In genomic region chr2:47424910-47425309, GRCm38 (mm10) we compare ENCODE assay signal across 9 mouse cellular contexts.
A peak's percentile ranks its signal among the peaks of the same experiment; 100 is the strongest.
DNase-seq lines count a peak whose midpoint lies in the region; ATAC-seq and TF ChIP-seq lines count a peak whose summit lies in the region.
"Had no signal": no experiment of that assay in that cellular context is flagged by ENCODE, and none has a peak within 500 bp of the region (broad histone marks: within the 10 kb centered on the region; RNA-seq: fewer than 3 reads in every experiment).

No protein-coding gene starts in this region.

- no peak overlapping the region for H3K27ac ChIP-seq in intestine, embryonic 14.5 days (ENCODE audit: low read depth)
- H3K27ac ChIP-seq in intestine, embryonic 16.5 days (ENCODE audit: low read length): no peak overlapping the region
- H3K27ac ChIP-seq in MEL (ENCODE audit: control insufficient read depth, low read depth, low read length): no peak overlapping the region

- no peaks in the 10 kb centered on the region for H3K4me1 ChIP-seq in intestine, embryonic 14.5 days (replicated peaks; ENCODE audit: control insufficient read depth, insufficient read depth, low read length)
- H3K4me1 ChIP-seq in intestine, embryonic 16.5 days (ENCODE audit: control insufficient read depth, insufficient read depth, low read length): no peaks in the 10 kb centered on the region
- H3K4me1 ChIP-seq in MEL (ENCODE audit: control insufficient read depth in 1 of 2, insufficient read depth in 2 of 2, low read length in 2 of 2): no peaks in the 10 kb centered on the region

- H3K36me3 ChIP-seq in intestine, embryonic 14.5 days (ENCODE audit: control insufficient read depth, insufficient read depth, low read length): no peaks in the 10 kb centered on the region
- no peaks in the 10 kb centered on the region for H3K36me3 ChIP-seq in intestine, embryonic 16.5 days (ENCODE audit: control insufficient read depth, insufficient read depth, low read length)
- no peaks in the 10 kb centered on the region for H3K36me3 ChIP-seq in MEL (ENCODE audit: control insufficient read depth in 1 of 2, insufficient read depth in 2 of 2, low read length in 2 of 2)

- H3K79me2 ChIP-seq in MEL (ENCODE audit: control insufficient read depth, insufficient read depth, low read length, poor library complexity): no peaks in the 10 kb centered on the region

- 0 out of 2 replicates have a peak overlapping the region, but pooled peaks have one; percentile 18 for H3K4me2 ChIP-seq in intestine, embryonic 14.5 days (ENCODE audit: low read length)
- H3K4me2 ChIP-seq in intestine, embryonic 16.5 days (ENCODE audit: low read depth, low read length): no peak overlapping the region

- TF ChIP-seq CTCF in MEL (IDR thresholded peaks at IDR 0.05 in 2 of 3, conservative IDR thresholded peaks at IDR 0.05 in 1 of 3; ENCODE audit: control insufficient read depth in 1 of 3, insufficient read depth in 1 of 3, low read depth in 2 of 3, low read length in 3 of 3, poor library complexity in 1 of 3, severe bottlenecking in 1 of 3): peak in 1 of 3 experiments; percentile 53; a peak in 2 of 6 replicates

- no peaks in the 10 kb centered on the region for H3K27me3 ChIP-seq in intestine, embryonic 14.5 days (replicated peaks; ENCODE audit: control insufficient read depth, insufficient read depth, low read length)
- H3K27me3 ChIP-seq in intestine, embryonic 16.5 days (replicated peaks; ENCODE audit: control insufficient read depth, insufficient read depth, low read length): no peaks in the 10 kb centered on the region
- H3K27me3 ChIP-seq in MEL (ENCODE audit: control insufficient read depth in 1 of 2, insufficient read depth in 2 of 2, low read length in 2 of 2): no peaks in the 10 kb centered on the region

- H3K4me3 ChIP-seq in intestine, embryonic 14.5 days (ENCODE audit: low read depth, low read length): no peak overlapping the region
- no peak overlapping the region for H3K4me3 ChIP-seq in intestine, embryonic 16.5 days (ENCODE audit: low read length)
- 0 out of 4 replicates have a peak overlapping the region, but pooled peaks of 1 of the 2 experiments have one; percentile 33 for H3K4me3 ChIP-seq in MEL (ENCODE audit: control insufficient read depth in 1 of 2, insufficient read depth in 1 of 2, low read depth in 2 of 2, low read length in 2 of 2)

- H3K9me3 ChIP-seq in intestine, embryonic 14.5 days (ENCODE audit: control insufficient read depth, low read length): no peaks in the 10 kb centered on the region
- no peaks in the 10 kb centered on the region for H3K9me3 ChIP-seq in intestine, embryonic 16.5 days (ENCODE audit: control insufficient read depth, low read length)
- no peaks in the 10 kb centered on the region for H3K9me3 ChIP-seq in MEL (replicated peaks; ENCODE audit: insufficient read depth, low read length)

- no peak for DNase-seq in intestine, embryonic 14.5 days (ENCODE audit: low spot score)
- DNase-seq in 3T3-L1 (ENCODE audit: low read depth, low spot score) (peak; percentile 54), MEL (ENCODE audit: low read depth, low spot score) (peak; percentile 13)
- peak; percentile 6 for DNase-seq in forelimb bud, embryonic 11.5 days (ENCODE audit: low read depth, low spot score)
- no peak for DNase-seq in thymus, postnatal 0 days (ENCODE audit: low spot score)
- no peak for DNase-seq in cerebellum, postnatal 4 days (ENCODE audit: low spot score in 2 of 2)
- DNase-seq: kidney, postnatal 4 days had no signal

- H3K9ac ChIP-seq in intestine, embryonic 14.5 days (ENCODE audit: low read length): no peak overlapping the region
- no peak overlapping the region for H3K9ac ChIP-seq in intestine, embryonic 16.5 days (ENCODE audit: low read depth, low read length)
- no peak overlapping the region for H3K9ac ChIP-seq in MEL (ENCODE audit: control insufficient read depth, low read depth, low read length, poor library complexity, severe bottlenecking)

- WGBS in intestine, embryonic 14.5 days: 34% methylated on average over 6 of the region's 6 CpGs
- 35% methylated on average over 6 of the region's 6 CpGs for WGBS in intestine, embryonic 16.5 days

- peak; percentile 68 for TF ChIP-seq RAD21 in MEL (IDR thresholded peaks at IDR 0.05; ENCODE audit: low read depth, low read length)

- ATAC-seq in intestine, embryonic 14.5 days (replicated peaks; ENCODE audit: low FRiP score, low TSS enrichment, low read depth): no peak
- ATAC-seq in intestine, embryonic 16.5 days: no peak
- ATAC-seq in erythroblast, adult 5-6 weeks (replicated peaks; ENCODE audit: low FRiP score, poor library complexity, severe bottlenecking): no peak

- TF ChIP-seq POLR2A in MEL (IDR thresholded peaks at IDR 0.05; ENCODE audit: control insufficient read depth in 1 of 2, insufficient read depth in 1 of 2, low read depth in 1 of 2, low read length in 2 of 2, poor library complexity in 1 of 2): no peak

- TF ChIP-seq EP300 in MEL (IDR thresholded peaks at IDR 0.05; ENCODE audit: low read depth in 1 of 2, low read length in 2 of 2): no peak

TF ChIP-seq in MEL, 35 proteins besides CTCF, POLR2A, EP300 and RAD21:
- TF ChIP-seq MAX (IDR thresholded peaks at IDR 0.05; ENCODE audit: low read length): no peak
- peak; percentile 55 for TF ChIP-seq SMC3 (IDR thresholded peaks at IDR 0.05; ENCODE audit: low read depth, low read length)
- peak; percentile 86 for TF ChIP-seq ZNF384 (IDR thresholded peaks at IDR 0.05; ENCODE audit: low read depth, low read length)
- TF ChIP-seq ZC3H11A (IDR thresholded peaks at IDR 0.05; ENCODE audit: low read depth, low read length): peak; percentile 54

Comparison
In these comparisons a context has a peak if more than half of its experiments do, and no peak if none do; other contexts are left out.
1. DNase-seq: peak in 3T3-L1 (single experiment), MEL (single experiment) and forelimb bud, embryonic 11.5 days (single experiment); none in intestine, embryonic 14.5 days (single experiment), thymus, postnatal 0 days (single experiment) and cerebellum, postnatal 4 days (0 of 2).